Mouse (Mus musculus) neural tube, embryonic 11.5 days (tissue): ENCODE data around the gene Miox. TPM values are rescaled to one million over a fixed set of nuclear protein-coding genes. Genes with fewer than 3 reads are reported as not detected.

Source experiments
- ATAC-seq: fragments of 200-750 bp; cut with Nextera tagmentation; 2 replicates; pipeline ENCODE4 v1.8.0; 2017; ENCODE audit warnings: moderate number of reproducible peaks, mild to moderate bottlenecking, moderate TSS enrichment, moderate library complexity; ENCODE audit not compliant: insufficient read depth, low FRiP score, low TSS enrichment
- DNase-seq: peaks from one replicate; pipeline ENCODE4 v3.0.0-alpha.2; 2015; ENCODE audit warnings: low spot score
- H3K27ac ChIP-seq: fragments of 300-500 bp; sonication (generic); 2 replicates; pipeline ENCODE4 v1.5.1; 2014; ENCODE audit warnings: low read depth, mild to moderate bottlenecking, low read length
- H3K27me3 ChIP-seq: fragments of 300-500 bp; sonication (generic); 2 replicates; pipeline ENCODE4 v1.6.1; 2014; ENCODE audit warnings: mild to moderate bottlenecking, low read length, mixed read lengths; ENCODE audit not compliant: control insufficient read depth, insufficient read depth
- H3K36me3 ChIP-seq: fragments of 300-500 bp; sonication (generic); 2 replicates; pipeline ENCODE4 v1.6.1; 2014; ENCODE audit warnings: mild to moderate bottlenecking, low read length, moderate library complexity, mixed read lengths; ENCODE audit not compliant: control insufficient read depth, insufficient read depth
- H3K4me1 ChIP-seq: fragments of 300-500 bp; sonication (generic); 2 replicates; pipeline ENCODE4 v1.6.1; 2014; ENCODE audit warnings: low read length, mixed read lengths; ENCODE audit not compliant: control insufficient read depth, insufficient read depth
- H3K4me2 ChIP-seq: fragments of 300-500 bp; sonication (generic); 2 replicates; pipeline ENCODE4 v1.6.1; 2014; ENCODE audit warnings: low read depth, mild to moderate bottlenecking, moderate library complexity
- H3K4me3 ChIP-seq: fragments of 300-500 bp; sonication (generic); 2 replicates; pipeline ENCODE4 v1.5.1; 2014; ENCODE audit warnings: low read depth, low read length
- H3K9ac ChIP-seq: fragments of 300-500 bp; sonication (generic); 2 replicates; pipeline ENCODE4 v1.6.1; 2014; ENCODE audit warnings: mild to moderate bottlenecking, low read length
- H3K9me3 ChIP-seq: fragments of 300-500 bp; sonication (generic); 2 replicates; pipeline ENCODE4 v1.6.1; 2016; ENCODE audit warnings: low read length; ENCODE audit not compliant: control insufficient read depth
- WGBS: fragments of 180-500 bp; shearing (Covaris S2); extraction: QIAGEN DNeasy Blood & Tissue Kit; methylation state at CpG from one replicate; pipeline ENCODE4 v1.1.7; 2014; 5-methylcytosine and 5-hydroxymethylcytosine counted together
- polyA plus RNA-seq: library from polyadenylated mRNA; unstranded; fragments of >200 nt; fragmentation: Nextera tagmentation; extraction: Ambion mirVana; gene quantifications from 2 replicates; pipeline ENCODE4 v1.2.1, GENCODE M21; 2014

The Miox gene
- polyA plus RNA-seq: not detected in 2 replicates

GRCm38 (mm10) chr15:89334271-89334670, at the start of gene Miox:
Gene Miox, plus strand, starts transcription at chr15:89334398.
- 92% methylated on average over 7 of the region's 7 CpGs for WGBS
- ATAC-seq (no peak), DNase-seq (no peak)
- Histone ChIP-seq H3K4me3 (no peak within 1 kb of the TSS), H3K4me2 (no peak within 1 kb of the TSS), H3K9me3 (no peaks in the 10 kb centered on the region), H3K36me3 (no peaks in the 10 kb centered on the region), H3K4me1 (no peaks in the 10 kb centered on the region), H3K27ac (no peak within 1 kb of the TSS), H3K9ac (no peak within 1 kb of the TSS), H3K27me3 (no peaks in the 10 kb centered on the region)

GRCm38 (mm10) chr15:89285004-89285403, 49.2 kb upstream of the Miox start:
- H3K27ac ChIP-seq: no peak overlapping the region
- H3K9ac ChIP-seq: no peak overlapping the region
- no peaks in the 10 kb centered on the region for H3K9me3 ChIP-seq
- peaks cover 20% of the 10 kb centered on the region for H3K36me3 ChIP-seq
- ATAC-seq (no peak), DNase-seq (no peak)
- no peaks in the 10 kb centered on the region for H3K4me1 ChIP-seq
- no peaks in the 10 kb centered on the region for H3K27me3 ChIP-seq
- no peak overlapping the region for H3K4me3 ChIP-seq
- no peak overlapping the region for H3K4me2 ChIP-seq

GRCm38 (mm10) chr15:89285478-89285877, 48.7 kb upstream of the Miox start:
- no peak for DNase-seq
- H3K4me3 ChIP-seq: no peak overlapping the region

GRCm38 (mm10) chr15:89286114-89286513, 48.1 kb upstream of the Miox start:
- Histone ChIP-seq H3K4me3 (no peak overlapping the region), H3K36me3 (peaks cover 18% of the 10 kb centered on the region), H3K27ac (no peak overlapping the region), H3K4me1 (no peaks in the 10 kb centered on the region), H3K9me3 (no peaks in the 10 kb centered on the region), H3K27me3 (no peaks in the 10 kb centered on the region), H3K9ac (no peak overlapping the region), H3K4me2 (no peak overlapping the region)
- WGBS: 90% methylated on average over 7 of the region's 7 CpGs
- ATAC-seq (no peak), DNase-seq (no peak)

More at GRCm38 (mm10) chr15:89285478-89285877, 48.7 kb upstream of the Miox start:
- no peaks in the 10 kb centered on the region for H3K27me3 ChIP-seq
- 96% methylated on average over 5 of the region's 5 CpGs for WGBS
- H3K4me2 ChIP-seq: no peak overlapping the region
- H3K27ac ChIP-seq: no peak overlapping the region
- H3K9me3 ChIP-seq: no peaks in the 10 kb centered on the region
- H3K4me1 ChIP-seq: no peaks in the 10 kb centered on the region
- peaks cover 20% of the 10 kb centered on the region for H3K36me3 ChIP-seq
- H3K9ac ChIP-seq: no peak overlapping the region
- ATAC-seq: no peak

GRCm38 (mm10) chr15:89286582-89286981, 47.6 kb upstream of the Miox start:
- no peak for ATAC-seq
- Histone ChIP-seq H3K36me3 (peaks cover 15% of the 10 kb centered on the region), H3K9ac (no peak overlapping the region), H3K9me3 (no peaks in the 10 kb centered on the region), H3K4me1 (no peaks in the 10 kb centered on the region), H3K4me2 (no peak overlapping the region), H3K27ac (no peak overlapping the region), H3K4me3 (no peak overlapping the region), H3K27me3 (no peaks in the 10 kb centered on the region)
- WGBS: 89% methylated on average over 5 of the region's 5 CpGs
- no peak for DNase-seq

- ATAC-seq: no peak
- DNase-seq: no peak
- peaks cover 12% of the 10 kb centered on the region for H3K36me3 ChIP-seq
These were observed 45.9 kb upstream of the Miox start for GRCm38 (mm10) chr15:89288227-89288767.

GRCm38 (mm10) chr15:89289455-89289854, 44.7 kb upstream of the Miox start:
- Histone ChIP-seq H3K36me3 (peaks cover 16% of the 10 kb centered on the region), H3K4me2 (no peak overlapping the region), H3K27ac (no peak overlapping the region), H3K9me3 (no peaks in the 10 kb centered on the region), H3K4me3 (no peak overlapping the region), H3K9ac (no peak overlapping the region), H3K27me3 (no peaks in the 10 kb centered on the region), H3K4me1 (no peaks in the 10 kb centered on the region)
- DNase-seq: no peak
- no peak for ATAC-seq
- WGBS: 96% methylated on average over 11 of the region's 11 CpGs

More at GRCm38 (mm10) chr15:89288227-89288767, 45.9 kb upstream of the Miox start:
- Histone ChIP-seq H3K4me2 (no peak overlapping the region), H3K27me3 (no peaks in the 10 kb centered on the region), H3K4me1 (no peaks in the 10 kb centered on the region), H3K27ac (no peak overlapping the region), H3K9me3 (no peaks in the 10 kb centered on the region), H3K4me3 (no peak overlapping the region), H3K9ac (no peak overlapping the region)
- WGBS: 88% methylated on average over 23 of the region's 23 CpGs

GRCm38 (mm10) chr15:89291521-89291920, 42.7 kb upstream of the Miox start:
- H3K36me3 ChIP-seq: peaks cover 25% of the 10 kb centered on the region
- 87% methylated on average over 3 of the region's 3 CpGs for WGBS
- no peaks in the 10 kb centered on the region for H3K27me3 ChIP-seq
- no peak overlapping the region for H3K9ac ChIP-seq
- no peak overlapping the region for H3K27ac ChIP-seq
- H3K4me2 ChIP-seq: no peak overlapping the region
- H3K9me3 ChIP-seq: no peaks in the 10 kb centered on the region
- no peak overlapping the region for H3K4me3 ChIP-seq
- DNase-seq (no peak), ATAC-seq (no peak)
- no peaks in the 10 kb centered on the region for H3K4me1 ChIP-seq

GRCm38 (mm10) chr15:89292795-89293194, 41.4 kb upstream of the Miox start:
- no peak for ATAC-seq
- H3K4me3 ChIP-seq: no peak overlapping the region
- H3K27ac ChIP-seq: no peak overlapping the region
- no peaks in the 10 kb centered on the region for H3K9me3 ChIP-seq
- no peak overlapping the region for H3K4me2 ChIP-seq
- DNase-seq: no peak
- WGBS: 94% methylated on average over 2 of the region's 2 CpGs
- no peak overlapping the region for H3K9ac ChIP-seq
- H3K4me1 ChIP-seq: no peaks in the 10 kb centered on the region
- no peaks in the 10 kb centered on the region for H3K27me3 ChIP-seq
- peaks cover 25% of the 10 kb centered on the region for H3K36me3 ChIP-seq
